ENCODE assay signal across 8 mouse cellular contexts in genomic region chr19:4877785-4878184, GRCm38 (mm10). TPM values are rescaled to one million over a fixed set of nuclear protein-coding genes. Genes with fewer than 3 reads are reported as not detected.
DNase-seq lines count a peak whose midpoint lies in the region; ATAC-seq and TF ChIP-seq lines count a peak whose summit lies in the region.

Actn3 (minus strand) TSS chr19:4877909.

- no peak for ATAC-seq in megakaryocyte, adult 5-6 weeks (ENCODE audit: poor library complexity, severe bottlenecking)
- ATAC-seq in hindbrain, embryonic 14.5 days (ENCODE audit: low FRiP score): no peak
- no peak for ATAC-seq in liver, embryonic 13.5 days (ENCODE audit: low read depth)
- ATAC-seq in neural tube, embryonic 15.5 days (ENCODE audit: low FRiP score): no peak

- H3K4me3 ChIP-seq in megakaryocyte, embryonic 14.5 days (replicated peaks): peak within 1 kb of the TSS; percentile 99
- peak within 1 kb of the TSS; percentile 95 for H3K4me3 ChIP-seq in gastrocnemius, adult 2 months
- peak within 1 kb of the TSS; percentile 93 for H3K4me3 ChIP-seq in hindbrain, embryonic 14.5 days (replicated peaks; ENCODE audit: low read length)
- peak within 1 kb of the TSS; percentile 96 for H3K4me3 ChIP-seq in liver, embryonic 13.5 days (replicated peaks)
- H3K4me3 ChIP-seq in neural tube, embryonic 15.5 days (replicated peaks): peak within 1 kb of the TSS; percentile 98

- peak; percentile 91 for DNase-seq in gastrocnemius, adult 2 months
- DNase-seq in hindbrain, embryonic 14.5 days (ENCODE audit: low spot score): no peak
- no peak for DNase-seq in liver, embryonic 13.5 days
- DNase-seq in left cerebral cortex, postnatal 36 days (ENCODE audit: low spot score in 2 of 2): no peak
- no peak for DNase-seq in MN1 (ENCODE audit: low spot score)

- WGBS in hindbrain, embryonic 14.5 days: 4% methylated on average over 17 of the region's 17 CpGs
- WGBS in liver, embryonic 13.5 days (ENCODE audit: insufficient replicate concordance): 9% methylated on average over 17 of the region's 17 CpGs
- WGBS in neural tube, embryonic 15.5 days: 6% methylated on average over 17 of the region's 17 CpGs

- H3K36me3 ChIP-seq in megakaryocyte, embryonic 14.5 days (replicated peaks; ENCODE audit: low read length): peaks cover 29% of the 10 kb centered on the region
- 0 out of 2 replicates have a peak, but pooled peaks cover 5% of the 10 kb centered on the region for H3K36me3 ChIP-seq in hindbrain, embryonic 14.5 days (replicated peaks; ENCODE audit: control insufficient read depth, insufficient read depth)
- H3K36me3 ChIP-seq in liver, embryonic 13.5 days: peaks cover 29% of the 10 kb centered on the region
- no peaks in the 10 kb centered on the region for H3K36me3 ChIP-seq in neural tube, embryonic 15.5 days

- peak within 1 kb of the TSS; percentile 96 for H3K27ac ChIP-seq in gastrocnemius, adult 2 months
- peak within 1 kb of the TSS; percentile 67 for H3K27ac ChIP-seq in hindbrain, embryonic 14.5 days
- peak within 1 kb of the TSS; percentile 88 for H3K27ac ChIP-seq in liver, embryonic 13.5 days
- peak within 1 kb of the TSS; percentile 84 for H3K27ac ChIP-seq in neural tube, embryonic 15.5 days (replicated peaks)

- peak within 1 kb of the TSS; percentile 93 for H3K4me2 ChIP-seq in hindbrain, embryonic 14.5 days (replicated peaks)
- H3K4me2 ChIP-seq in liver, embryonic 13.5 days: peak within 1 kb of the TSS; percentile 79
- peak within 1 kb of the TSS; percentile 93 for H3K4me2 ChIP-seq in neural tube, embryonic 15.5 days

- no peaks in the 10 kb centered on the region for H3K9me3 ChIP-seq in megakaryocyte, embryonic 14.5 days
- H3K9me3 ChIP-seq in hindbrain, embryonic 14.5 days (ENCODE audit: control insufficient read depth, low read length): no peaks in the 10 kb centered on the region
- H3K9me3 ChIP-seq in liver, embryonic 13.5 days (replicated peaks): no peaks in the 10 kb centered on the region
- H3K9me3 ChIP-seq in neural tube, embryonic 15.5 days (replicated peaks): no peaks in the 10 kb centered on the region

- H3K27me3 ChIP-seq in megakaryocyte, embryonic 14.5 days (replicated peaks): peaks cover 30% of the 10 kb centered on the region
- no peaks in the 10 kb centered on the region for H3K27me3 ChIP-seq in hindbrain, embryonic 14.5 days (ENCODE audit: control insufficient read depth, insufficient read depth, low read length)
- H3K27me3 ChIP-seq in liver, embryonic 13.5 days: peaks cover 23% of the 10 kb centered on the region
- H3K27me3 ChIP-seq in neural tube, embryonic 15.5 days (replicated peaks): no peaks in the 10 kb centered on the region

- H3K4me1 ChIP-seq in megakaryocyte, embryonic 14.5 days: peaks cover 54% of the 10 kb centered on the region
- peaks cover 14% of the 10 kb centered on the region for H3K4me1 ChIP-seq in hindbrain, embryonic 14.5 days (replicated peaks; ENCODE audit: control insufficient read depth, insufficient read depth, low read length)
- peaks cover 54% of the 10 kb centered on the region for H3K4me1 ChIP-seq in liver, embryonic 13.5 days (replicated peaks)
- peaks cover 23% of the 10 kb centered on the region for H3K4me1 ChIP-seq in neural tube, embryonic 15.5 days

- peak within 1 kb of the TSS; percentile 91 for H3K9ac ChIP-seq in hindbrain, embryonic 14.5 days
- H3K9ac ChIP-seq in liver, embryonic 13.5 days: peak within 1 kb of the TSS; percentile 96
- H3K9ac ChIP-seq in neural tube, embryonic 15.5 days (replicated peaks): peak within 1 kb of the TSS; percentile 91

- no peak for TF ChIP-seq CTCF in gastrocnemius, adult 2 months (IDR thresholded peaks at IDR 0.05)

- intact Hi-C loops in gastrocnemius, adult 2 months (cut with DNase I): no loop called here
- intact Hi-C loops in left cerebral cortex, postnatal 36 days (cut with DNase I): no loop called here

RNA-seq across cellular contexts. Expression of gene Actn3, which starts in this region (rescaled TPM):
- polyA plus RNA-seq in megakaryocyte, embryonic 14.5 days (2012; ENCODE audit: insufficient read depth, low replicate concordance): 0.06 TPM in 1 of 2 replicates, not detected in the other
- 0.14 and 0.25 TPM in 2 replicates for total RNA-seq in megakaryocyte, adult 5-6 weeks (2015)
- 0.07 and 0.53 TPM in 2 replicates for total RNA-seq in megakaryocyte, adult 5-6 weeks (2017)
- over 10,000 TPM in 1 of 2 experiments, 1,000 to 10,000 TPM in 1; 5,071 to 10,315 TPM for total RNA-seq in gastrocnemius, adult 2 months (2021)
- polyA plus RNA-seq in hindbrain, embryonic 14.5 days (2014; fragmentation: Nextera tagmentation; extraction: Ambion mirVana): 2.9 and 3.2 TPM in 2 replicates
- 0.74 and 0.82 TPM in 2 replicates for polyA plus RNA-seq in liver, embryonic 13.5 days (2015; fragmentation: Nextera tagmentation; extraction: Ambion mirVana)
- polyA plus RNA-seq in neural tube, embryonic 15.5 days (2015; fragmentation: Nextera tagmentation; extraction: Ambion mirVana): 2.9 and 11.3 TPM in 2 replicates
- 1 to 10 TPM; 1.6 to 2.2 TPM for total RNA-seq in left cerebral cortex, postnatal 36 days (2021)

Comparison
In these comparisons a context has a peak if more than half of its experiments do, and no peak if none do; other contexts are left out.
1. RNA of gene Actn3 (total RNA-seq): 5,071 to 10,315 TPM in gastrocnemius, adult 2 months; 1.6 to 2.2 TPM in left cerebral cortex, postnatal 36 days and 0.07 to 0.53 TPM in megakaryocyte, adult 5-6 weeks; every median in the first group is over 1,000 times any median in the second.
2. Peak in every context shown above with its lines, with median percentiles within 50 percentile points of each other: H3K4me3 ChIP-seq, H3K27ac ChIP-seq, H3K4me2 ChIP-seq and H3K9ac ChIP-seq.